In genomic region chr9:64731029-64731560, GRCm38 (mm10) we compare ENCODE assay signal across 12 mouse cellular contexts.
"Had no signal": no experiment of that assay in that cellular context is flagged by ENCODE, and none has a peak within 500 bp of the region (broad histone marks: within the 10 kb centered on the region; RNA-seq: fewer than 3 reads in every experiment).

No protein-coding gene starts in this region.

- H3K27me3 ChIP-seq: intestine, embryonic 15.5 days; lung, embryonic 15.5 days; midbrain, embryonic 15.5 days; neural tube, embryonic 12.5 days had no signal

- ATAC-seq: intestine, embryonic 15.5 days; midbrain, embryonic 15.5 days had no signal

- H3K4me3 ChIP-seq: intestine, embryonic 15.5 days; layer of hippocampus, adult 2 months; limb, embryonic 10.5 days; lung, embryonic 15.5 days; midbrain, embryonic 15.5 days; neural tube, embryonic 12.5 days had no signal

- H3K27ac ChIP-seq: intestine, embryonic 15.5 days; layer of hippocampus, adult 2 months; limb, embryonic 10.5 days; liver, embryonic 14.5 days; lung, embryonic 15.5 days; macrophage; midbrain, embryonic 15.5 days; neural tube, embryonic 12.5 days had no signal

- DNase-seq: kidney, adult 18-20 months; kidney, postnatal 4 days; lung, postnatal 14 days; thymus, postnatal 4 days had no signal

- H3K9ac ChIP-seq: intestine, embryonic 15.5 days; liver, embryonic 14.5 days; lung, embryonic 15.5 days; midbrain, embryonic 15.5 days; neural tube, embryonic 12.5 days had no signal

- H3K36me3 ChIP-seq: intestine, embryonic 15.5 days had no signal

- H3K4me2 ChIP-seq: intestine, embryonic 15.5 days; lung, embryonic 15.5 days; midbrain, embryonic 15.5 days; neural tube, embryonic 12.5 days had no signal

- H3K9me3 ChIP-seq: intestine, embryonic 15.5 days; limb, embryonic 10.5 days; lung, embryonic 15.5 days; midbrain, embryonic 15.5 days; neural tube, embryonic 12.5 days had no signal
